Mouse (Mus musculus) erythroblast, embryonic 14.5 days (primary cell): ENCODE data around the gene Ubl3. TPM values are rescaled to one million over a fixed set of nuclear protein-coding genes. Genes with fewer than 3 reads are reported as not detected.

Experiments used
- H3K27me3 ChIP-seq: 2 replicates; pipeline ENCODE4 v1.6.1; 2012; ENCODE audit warnings: inconsistent platforms; ENCODE audit not compliant: control insufficient read depth
- H3K36me3 ChIP-seq: 2 replicates; pipeline ENCODE4 v1.6.1; 2012; ENCODE audit warnings: mild to moderate bottlenecking, inconsistent platforms; ENCODE audit not compliant: control insufficient read depth
- H3K4me1 ChIP-seq: 2 replicates; pipeline ENCODE4 v1.6.1; 2012; ENCODE audit warnings: inconsistent platforms; ENCODE audit not compliant: control insufficient read depth
- H3K4me3 ChIP-seq: replicated peaks from 2 replicates; pipeline ENCODE3; 2012; ENCODE audit warnings: moderate library complexity, mild to moderate bottlenecking, inconsistent platforms
- H3K9me3 ChIP-seq: 2 replicates; pipeline ENCODE4 v1.6.1; 2012; ENCODE audit warnings: low read length, inconsistent platforms, mixed read lengths; ENCODE audit not compliant: control insufficient read depth
- GATA1 ChIP-seq: IDR thresholded peaks from 2 replicates; pipeline ENCODE4 v1.6.1; 2012; ENCODE audit warnings: low read length, inconsistent platforms, mixed read lengths
- TAL1 ChIP-seq: IDR thresholded peaks from 3 replicates; pipeline ENCODE4 v1.6.1; 2012; ENCODE audit warnings: low read length, inconsistent platforms, mixed read lengths
- polyA plus RNA-seq: library from polyadenylated mRNA; stranded (reverse); fragments of >175 nt; gene quantifications from 2 replicates; pipeline ENCODE4 v1.2.3, GENCODE M21; 2012

The Ubl3 gene
- polyA plus RNA-seq, 1 experiment = 0.23 TPM

GRCm38 (mm10) chr5:148565636-148566035 lies 13.0 kb upstream of the Ubl3 start:
- no peaks in the 10 kb centered on the region for H3K27me3 ChIP-seq
- H3K4me3 ChIP-seq = no peak overlapping the region
- H3K9me3 ChIP-seq = no peaks in the 10 kb centered on the region
- H3K4me1 ChIP-seq = no peaks in the 10 kb centered on the region
- TF ChIP-seq GATA1 = no peak
- TF ChIP-seq TAL1 = no peak
- no peaks in the 10 kb centered on the region for H3K36me3 ChIP-seq

- no peaks in the 10 kb centered on the region for H3K9me3 ChIP-seq
Measured at GRCm38 (mm10) chr5:148564073-148564472, 11.5 kb upstream of the Ubl3 start.

GRCm38 (mm10) chr5:148563281-148563680 lies 10.7 kb upstream of the Ubl3 start:
- H3K4me1 ChIP-seq = no peaks in the 10 kb centered on the region
- no peak for TF ChIP-seq GATA1
- no peak for TF ChIP-seq TAL1
- H3K9me3 ChIP-seq = no peaks in the 10 kb centered on the region
- H3K4me3 ChIP-seq = no peak overlapping the region
- no peaks in the 10 kb centered on the region for H3K36me3 ChIP-seq
- H3K27me3 ChIP-seq = no peaks in the 10 kb centered on the region

More at GRCm38 (mm10) chr5:148564073-148564472, 11.5 kb upstream of the Ubl3 start:
- no peak overlapping the region for H3K4me3 ChIP-seq
- no peaks in the 10 kb centered on the region for H3K4me1 ChIP-seq
- H3K27me3 ChIP-seq = no peaks in the 10 kb centered on the region
- TF ChIP-seq TAL1 (no peak), GATA1 (no peak)
- H3K36me3 ChIP-seq = no peaks in the 10 kb centered on the region

GRCm38 (mm10) chr5:148562235-148562634 lies 9.6 kb upstream of the Ubl3 start:
- Histone ChIP-seq H3K9me3 (no peaks in the 10 kb centered on the region), H3K36me3 (no peaks in the 10 kb centered on the region), H3K4me1 (no peaks in the 10 kb centered on the region), H3K27me3 (no peaks in the 10 kb centered on the region), H3K4me3 (no peak overlapping the region)
- TF ChIP-seq GATA1 = no peak
- no peak for TF ChIP-seq TAL1

GRCm38 (mm10) chr5:148559261-148559958 lies 6.8 kb upstream of the Ubl3 start:
- Histone ChIP-seq H3K4me1 (peaks cover 4% of the 10 kb centered on the region), H3K4me3 (no peak overlapping the region), H3K9me3 (no peaks in the 10 kb centered on the region), H3K27me3 (peaks cover 14% of the 10 kb centered on the region), H3K36me3 (no peaks in the 10 kb centered on the region)
- TF ChIP-seq TAL1 (no peak), GATA1 (no peak)

GRCm38 (mm10) chr5:148558472-148558871 lies 5.9 kb upstream of the Ubl3 start:
- Histone ChIP-seq H3K27me3 (peaks cover 24% of the 10 kb centered on the region), H3K4me3 (no peak overlapping the region), H3K36me3 (no peaks in the 10 kb centered on the region), H3K9me3 (no peaks in the 10 kb centered on the region), H3K4me1 (peaks cover 4% of the 10 kb centered on the region)
- TF ChIP-seq GATA1 = no peak
- TF ChIP-seq TAL1 = no peak

- TF ChIP-seq GATA1 (no peak), TAL1 (no peak)
- H3K27me3 ChIP-seq = peaks cover 43% of the 10 kb centered on the region
Measured at GRCm38 (mm10) chr5:148556509-148556908, 3.9 kb upstream of the Ubl3 start.

GRCm38 (mm10) chr5:148555156-148555555 lies 2.6 kb upstream of the Ubl3 start:
- Histone ChIP-seq H3K36me3 (no peaks in the 10 kb centered on the region), H3K4me1 (peaks cover 25% of the 10 kb centered on the region), H3K4me3 (no peak overlapping the region), H3K9me3 (no peaks in the 10 kb centered on the region), H3K27me3 (peaks cover 57% of the 10 kb centered on the region)
- TF ChIP-seq TAL1 (no peak), GATA1 (no peak)

More at GRCm38 (mm10) chr5:148556509-148556908, 3.9 kb upstream of the Ubl3 start:
- Histone ChIP-seq H3K9me3 (no peaks in the 10 kb centered on the region), H3K4me3 (no peak overlapping the region), H3K36me3 (no peaks in the 10 kb centered on the region), H3K4me1 (peaks cover 16% of the 10 kb centered on the region)

- Histone ChIP-seq H3K27me3 (peaks cover 60% of the 10 kb centered on the region), H3K9me3 (no peaks in the 10 kb centered on the region), H3K4me1 (peaks cover 26% of the 10 kb centered on the region), H3K36me3 (no peaks in the 10 kb centered on the region), H3K4me3 (no peak overlapping the region)
- TF ChIP-seq GATA1 (no peak), TAL1 (no peak)
Measured at GRCm38 (mm10) chr5:148554701-148555100, 2.1 kb upstream of the Ubl3 start.

GRCm38 (mm10) chr5:148554242-148554641 lies 1.7 kb upstream of the Ubl3 start:
- Histone ChIP-seq H3K4me3 (no peak overlapping the region), H3K36me3 (no peaks in the 10 kb centered on the region), H3K9me3 (no peaks in the 10 kb centered on the region), H3K27me3 (peaks cover 63% of the 10 kb centered on the region), H3K4me1 (peaks cover 26% of the 10 kb centered on the region)
- TF ChIP-seq TAL1 (no peak), GATA1 (no peak)
